Mouse (Mus musculus) myocyte (in vitro differentiated cells): Measurements from ENCODE around the gene Olfr18.

Experiments used
- TCF12 ChIP-seq: IDR thresholded peaks from one replicate; pipeline ENCODE4 v1.6.1; 2011; ENCODE audit warnings: mild to moderate bottlenecking, control low read depth; ENCODE audit not compliant: poor library complexity, insufficient read depth, severe bottlenecking
- USF1 ChIP-seq: IDR thresholded peaks from one replicate; pipeline ENCODE4 v1.6.1; 2011; ENCODE audit warnings: low read depth, mild to moderate bottlenecking, control low read depth, moderate library complexity

- no peak for TF ChIP-seq TCF12
- TF ChIP-seq USF1, result no peak
These were observed 53.8 kb downstream of the Olfr18 start, which contains the start of gene Olfr39 for GRCm38 (mm10) chr9:20282051-20282450.
